Mouse (Mus musculus) limb, embryonic 12.5 days (tissue): ENCODE data around the gene Rab5b. TPM values are rescaled to one million over a fixed set of nuclear protein-coding genes. Genes with fewer than 3 reads are reported as not detected.
"Not testable (repeated sequence)": the region's sequence is repeated elsewhere in the genome, so short reads cannot be mapped to it uniquely, and the experiment has no call there.

Source experiments
- ATAC-seq: fragments of 200-750 bp; cut with Nextera tagmentation; 2 replicates; pipeline ENCODE4 v1.8.0; 2017; ENCODE audit warnings: low read depth, moderate TSS enrichment; ENCODE audit not compliant: insufficient number of reproducible peaks, insufficient read depth, low FRiP score, low TSS enrichment
- H3K27ac ChIP-seq: fragments of 300-500 bp; sonication (generic); 2 replicates; pipeline ENCODE4 v1.5.1; 2016; ENCODE audit warnings: mild to moderate bottlenecking, moderate library complexity
- H3K27me3 ChIP-seq: fragments of 300-500 bp; sonication (generic); 2 replicates; pipeline ENCODE4 v1.6.1; 2016; ENCODE audit warnings: mild to moderate bottlenecking, moderate library complexity
- H3K36me3 ChIP-seq: fragments of 300-500 bp; sonication (generic); 2 replicates; pipeline ENCODE4 v1.6.1; 2016; ENCODE audit warnings: mild to moderate bottlenecking, moderate library complexity
- H3K4me1 ChIP-seq: fragments of 300-500 bp; sonication (generic); replicated peaks from 2 replicates; pipeline ENCODE4 v1.6.1; 2016
- H3K4me2 ChIP-seq: fragments of 300-500 bp; sonication (generic); 2 replicates; pipeline ENCODE4 v1.6.1; 2016; ENCODE audit warnings: mild to moderate bottlenecking, moderate library complexity
- H3K4me3 ChIP-seq: fragments of 300-500 bp; sonication (generic); replicated peaks from 2 replicates; pipeline ENCODE4 v1.5.1; 2016; ENCODE audit warnings: mild to moderate bottlenecking
- H3K9ac ChIP-seq: fragments of 300-500 bp; sonication (generic); replicated peaks from 2 replicates; pipeline ENCODE4 v1.6.1; 2016; ENCODE audit warnings: mild to moderate bottlenecking, moderate library complexity
- H3K9me3 ChIP-seq: fragments of 300-500 bp; sonication (generic); 2 replicates; pipeline ENCODE4 v1.6.1; 2016; ENCODE audit warnings: mild to moderate bottlenecking, moderate library complexity
- WGBS: fragments of 180-500 bp; shearing (Covaris S2); methylation state at CpG from one replicate; pipeline ENCODE4 v1.1.7; 2016; 5-methylcytosine and 5-hydroxymethylcytosine counted together
- polyA plus RNA-seq: library from polyadenylated mRNA; unstranded; fragments of >200 nt; fragmentation: Nextera tagmentation; extraction: Ambion mirVana; gene quantifications from 2 replicates; pipeline ENCODE4 v1.2.1, GENCODE M21; 2016

The Rab5b gene
- polyA plus RNA-seq, 1 experiment from 2014 or later: 72.7 TPM

DNA sequence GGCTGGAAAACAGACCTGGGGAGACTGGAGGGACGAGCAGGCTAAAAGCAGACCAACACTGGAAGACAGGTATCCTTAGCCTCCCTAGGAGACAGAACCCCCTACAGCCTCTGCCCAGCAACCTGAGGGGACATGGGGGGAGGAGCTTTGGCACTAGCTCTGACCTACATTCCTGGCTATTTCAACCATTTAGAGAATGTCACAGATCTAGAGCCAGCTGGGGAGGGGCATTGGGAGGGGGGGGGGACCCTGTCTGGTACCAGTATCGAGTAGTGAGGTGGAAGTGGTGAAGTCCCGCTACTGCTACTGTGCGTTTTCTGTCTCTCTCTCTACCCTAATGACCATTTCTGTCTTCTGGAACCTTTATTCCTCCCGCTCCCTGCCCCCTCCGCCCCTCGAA, 54.2 kb downstream of the Rab5b start:
- no peak overlapping the region for H3K27ac ChIP-seq
- 73% methylated on average over 7 of the region's 7 CpGs for WGBS
- no peak overlapping the region for H3K4me3 ChIP-seq
- peaks cover 40% of the 10 kb centered on the region; the same call in 1 of the 2 replicates for H3K36me3 ChIP-seq
- H3K4me2 ChIP-seq: no peak overlapping the region
- no peak overlapping the region for H3K9ac ChIP-seq
- no peaks in the 10 kb centered on the region for H3K9me3 ChIP-seq
- peaks cover 24% of the 10 kb centered on the region for H3K4me1 ChIP-seq
- H3K27me3 ChIP-seq: no peaks in the 10 kb centered on the region; the same call in 1 of the 2 replicates
- no peak for ATAC-seq

GRCm38 (mm10) chr10:128640891-128641290, 55.2 kb downstream of the Rab5b start:
- H3K4me3 ChIP-seq: no peak overlapping the region
- ATAC-seq: no peak
- peaks cover 17% of the 10 kb centered on the region for H3K4me1 ChIP-seq
- peaks cover 49% of the 10 kb centered on the region for H3K36me3 ChIP-seq
- no peaks in the 10 kb centered on the region for H3K9me3 ChIP-seq
- H3K27me3 ChIP-seq: no peaks in the 10 kb centered on the region; the same call in 1 of the 2 replicates
- H3K27ac ChIP-seq: no peak overlapping the region
- 92% methylated on average over 15 of the region's 15 CpGs for WGBS
- H3K9ac ChIP-seq: no peak overlapping the region
- no peak overlapping the region for H3K4me2 ChIP-seq

DNA sequence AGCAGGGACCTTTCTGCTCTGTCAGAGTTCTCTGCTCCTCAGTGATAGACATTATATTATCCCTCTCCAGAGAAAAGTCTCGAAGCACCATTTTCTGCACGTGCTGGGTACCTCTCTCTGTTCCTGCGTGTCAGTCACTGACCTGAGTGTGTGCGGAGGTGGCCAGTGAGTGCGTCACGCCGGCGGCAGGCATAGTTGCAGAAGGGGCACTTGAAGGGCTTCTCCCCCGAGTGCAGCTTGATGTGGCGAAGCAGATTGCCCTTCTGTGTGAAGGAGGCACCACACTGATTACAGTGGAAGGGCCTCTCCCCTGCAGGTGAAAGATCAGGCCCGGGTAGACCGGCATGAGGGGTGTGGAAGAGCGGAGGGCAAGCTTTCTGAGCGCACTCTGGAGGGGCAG, 56.1 kb downstream of the Rab5b start:
- H3K4me2 ChIP-seq: no peak overlapping the region
- H3K27me3 ChIP-seq: no peaks in the 10 kb centered on the region; the same call in 1 of the 2 replicates
- no peak overlapping the region for H3K4me3 ChIP-seq
- no peaks in the 10 kb centered on the region for H3K9me3 ChIP-seq
- no peak overlapping the region for H3K27ac ChIP-seq
- peaks cover 58% of the 10 kb centered on the region for H3K36me3 ChIP-seq
- no peak overlapping the region for H3K9ac ChIP-seq
- ATAC-seq: no peak
- WGBS: 85% methylated on average over 14 of the region's 14 CpGs
- peaks cover 13% of the 10 kb centered on the region for H3K4me1 ChIP-seq

GRCm38 (mm10) chr10:128637011-128637410, 59.1 kb downstream of the Rab5b start:
- no peak overlapping the region for H3K9ac ChIP-seq
- no peak overlapping the region for H3K27ac ChIP-seq
- 32% methylated on average over 11 of the region's 11 CpGs for WGBS
- H3K9me3 ChIP-seq: no peaks in the 10 kb centered on the region
- no peaks in the 10 kb centered on the region for H3K4me1 ChIP-seq
- H3K36me3 ChIP-seq: peaks cover 71% of the 10 kb centered on the region
- no peak for ATAC-seq
- no peaks in the 10 kb centered on the region for H3K27me3 ChIP-seq
- no peak overlapping the region for H3K4me3 ChIP-seq
- no peak overlapping the region for H3K4me2 ChIP-seq

DNA sequence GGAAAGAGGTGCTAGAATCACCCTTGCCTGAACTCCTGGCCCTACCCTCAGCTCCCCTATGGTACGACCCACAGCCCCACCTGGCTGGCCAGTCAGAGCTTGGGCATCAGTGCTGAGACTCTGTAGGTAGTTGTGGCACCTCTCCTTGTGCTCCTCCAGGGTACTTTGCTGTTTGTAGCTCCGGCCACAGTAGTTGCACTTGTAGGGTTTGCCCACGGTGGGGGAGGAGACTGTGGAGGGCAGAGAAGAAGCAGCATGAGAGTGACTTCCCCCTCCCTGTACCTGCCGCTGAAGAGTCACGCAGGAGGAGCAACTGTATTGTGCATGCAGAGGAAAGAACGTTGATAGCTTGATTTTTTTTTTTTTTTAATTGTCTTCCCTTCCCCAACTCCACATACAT, 59.5 kb downstream of the Rab5b start:
- Histone ChIP-seq H3K36me3 (peaks cover 67% of the 10 kb centered on the region), H3K4me1 (no peaks in the 10 kb centered on the region), H3K4me2 (no peak overlapping the region), H3K9ac (no peak overlapping the region), H3K9me3 (no peaks in the 10 kb centered on the region), H3K4me3 (no peak overlapping the region), H3K27me3 (no peaks in the 10 kb centered on the region), H3K27ac (no peak overlapping the region)
- no peak for ATAC-seq
- WGBS: 55% methylated on average over 6 of the region's 6 CpGs

GRCm38 (mm10) chr10:128635697-128636096, 60.4 kb downstream of the Rab5b start:
- no peak for ATAC-seq
- WGBS: 95% methylated on average over 13 of the region's 13 CpGs
- H3K4me2 ChIP-seq: no peak overlapping the region
- no peak overlapping the region for H3K9ac ChIP-seq
- H3K4me3 ChIP-seq: no peak overlapping the region
- H3K4me1 ChIP-seq: no peaks in the 10 kb centered on the region
- H3K27ac ChIP-seq: no peak overlapping the region
- H3K27me3 ChIP-seq: no peaks in the 10 kb centered on the region
- H3K9me3 ChIP-seq: no peaks in the 10 kb centered on the region
- peaks cover 60% of the 10 kb centered on the region for H3K36me3 ChIP-seq

DNA sequence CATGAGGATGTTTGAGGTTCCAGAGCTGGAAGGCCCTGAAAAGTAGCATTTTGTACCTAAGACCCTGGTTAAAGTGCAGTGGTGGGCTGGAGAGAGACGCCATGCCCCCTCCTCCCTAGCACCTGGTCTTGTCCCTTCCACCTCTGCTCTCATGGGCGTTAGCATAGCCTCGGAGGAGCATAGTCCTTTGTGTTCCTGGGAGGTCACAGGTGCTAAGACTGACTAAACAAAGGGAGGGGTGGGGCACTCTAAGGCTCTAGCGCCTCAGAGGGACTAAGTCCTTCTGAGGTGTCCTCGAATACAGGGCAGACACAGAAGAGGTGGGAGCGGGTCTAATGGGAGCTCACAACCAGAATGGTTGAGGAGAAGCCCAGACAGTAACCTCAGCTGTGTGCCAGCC, 64.5 kb downstream of the Rab5b start:
- Histone ChIP-seq H3K36me3 (peaks cover 33% of the 10 kb centered on the region), H3K4me2 (no peak overlapping the region), H3K4me1 (no peaks in the 10 kb centered on the region), H3K27me3 (no peaks in the 10 kb centered on the region), H3K9me3 (no peaks in the 10 kb centered on the region), H3K9ac (no peak overlapping the region), H3K27ac (no peak overlapping the region), H3K4me3 (no peak overlapping the region)
- WGBS: 19% methylated on average over 6 of the region's 6 CpGs
- ATAC-seq: no peak

GRCm38 (mm10) chr10:128630306-128630705, 65.8 kb downstream of the Rab5b start:
- peaks cover 22% of the 10 kb centered on the region for H3K36me3 ChIP-seq
- H3K4me3 ChIP-seq, H3K9me3 ChIP-seq, H3K4me2 ChIP-seq, H3K4me1 ChIP-seq, ATAC-seq, H3K27me3 ChIP-seq, H3K27ac ChIP-seq, H3K9ac ChIP-seq: not testable (repeated sequence)
- WGBS: 80% methylated on average over 5 of the region's 5 CpGs

DNA sequence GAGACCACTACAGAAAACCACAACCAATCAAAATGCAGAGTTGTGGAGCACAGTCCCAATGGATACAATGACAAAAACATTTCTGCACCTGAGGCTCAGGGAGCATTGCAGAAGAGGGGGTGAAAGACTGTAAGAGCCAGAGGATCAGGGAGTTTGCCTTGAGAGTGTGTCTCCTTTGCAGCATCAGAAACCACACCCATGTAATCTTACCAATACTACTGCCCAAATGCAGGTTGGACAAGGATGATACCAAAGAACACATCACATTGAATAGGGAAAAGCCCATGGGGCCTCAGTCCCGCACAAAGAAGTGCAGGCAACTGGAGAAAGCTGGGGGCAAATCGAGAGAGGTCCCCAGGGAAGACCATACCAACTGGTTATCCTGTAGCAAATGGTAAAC, 66.3 kb downstream of the Rab5b start:
- Histone ChIP-seq H3K4me2 (no peak overlapping the region), H3K4me3 (no peak overlapping the region), H3K9ac (no peak overlapping the region), H3K9me3 (no peaks in the 10 kb centered on the region), H3K36me3 (peaks cover 22% of the 10 kb centered on the region), H3K4me1 (peaks cover 6% of the 10 kb centered on the region; the same call in 1 of the 2 replicates), H3K27me3 (no peaks in the 10 kb centered on the region), H3K27ac (no peak overlapping the region)
- ATAC-seq: no peak
- WGBS: 81% methylated on average over 2 of the region's 2 CpGs

DNA sequence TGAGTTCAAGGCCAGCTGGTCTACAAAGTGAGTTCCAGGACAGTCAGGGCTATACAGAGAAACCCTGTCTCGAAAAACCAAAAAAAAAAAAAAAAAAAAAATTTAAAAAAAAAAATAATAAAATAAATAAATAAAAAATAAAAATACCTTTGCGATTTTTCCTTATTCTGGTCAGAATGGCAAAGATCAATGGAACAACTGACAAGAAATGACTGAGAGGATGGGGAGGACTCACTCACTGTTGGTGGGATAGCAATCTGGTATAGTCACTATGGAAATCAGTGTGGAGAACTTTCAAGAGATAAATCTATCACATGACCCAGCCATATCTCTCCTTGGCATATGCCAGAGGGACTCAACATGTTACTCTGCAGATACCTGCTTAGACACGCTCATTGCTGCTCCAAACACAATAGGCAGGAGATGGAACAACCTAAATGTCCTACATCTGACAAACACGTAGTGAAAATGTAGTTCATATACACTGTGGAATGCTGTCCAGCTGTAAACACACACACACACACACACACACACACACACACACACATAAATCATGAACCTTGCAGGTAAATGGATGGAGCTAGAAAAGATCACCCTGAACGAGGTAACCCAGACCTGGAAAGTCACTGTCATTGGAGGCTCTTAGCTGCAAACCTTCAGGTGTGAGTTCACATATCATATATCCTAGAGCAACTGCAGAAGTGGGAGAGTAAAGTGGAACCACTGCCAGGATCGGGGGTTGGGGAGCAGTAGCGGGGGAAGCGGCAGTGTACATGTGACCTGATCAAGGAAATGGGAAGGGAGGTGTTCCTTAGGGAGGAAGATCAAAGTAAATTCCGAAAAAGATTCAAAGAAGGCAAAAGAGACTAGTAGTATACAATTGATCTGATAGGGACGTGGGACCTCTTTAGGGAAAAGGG, 68.4 kb downstream of the Rab5b start:
- peaks cover 27% of the 10 kb centered on the region for H3K36me3 ChIP-seq
- H3K9me3 ChIP-seq: no peaks in the 10 kb centered on the region
- H3K4me1 ChIP-seq: peaks cover 6% of the 10 kb centered on the region; the same call in 1 of the 2 replicates
- H3K27ac ChIP-seq: no peak overlapping the region
- no peaks in the 10 kb centered on the region for H3K27me3 ChIP-seq
- no peak overlapping the region for H3K4me2 ChIP-seq
- no peak overlapping the region for H3K4me3 ChIP-seq
- no peak overlapping the region for H3K9ac ChIP-seq
- WGBS: 81% methylated on average over 10 of the region's 10 CpGs
- ATAC-seq: no peak
